Mouse (Mus musculus): ENCODE results near the gene Spcs3.

GRCm38 (mm10) chr8:54535172-54535571, 5.4 kb upstream of the Spcs3 start:
- TF ChIP-seq CTCF (IDR thresholded peaks at IDR 0.05; ENCODE audit: insufficient read depth, low read length) (no peak), POLR2A (IDR thresholded peaks at IDR 0.05; ENCODE audit: borderline replicate concordance, extremely low read depth, low read depth, low read length) (no peak)

Measured in lung, adult 2 months (tissue).